Mouse (Mus musculus) embryonic facial prominence, embryonic 14.5 days (tissue): ENCODE measurements at regions not wholly inside any gene's neighbourhood (a gene's known extent, or its start where the extent isn't known, plus 50 kb on each side); places are given as distances from the start of the nearest gene placed in this dataset.

ENCODE experiments used
- ATAC-seq: fragments of 200-750 bp; cut with Nextera tagmentation; 2 replicates; pipeline ENCODE4 v1.8.0; 2017; ENCODE audit warnings: low read depth, moderate number of reproducible peaks, moderate TSS enrichment
- DNase-seq: peaks from one replicate; pipeline ENCODE4 v3.0.0-alpha.2; 2015; ENCODE audit warnings: low spot score
- H3K27ac ChIP-seq: fragments of 300-500 bp; sonication (generic); replicated peaks from 2 replicates; pipeline ENCODE4 v1.5.1; 2014; ENCODE audit warnings: low read depth, mild to moderate bottlenecking, low read length, moderate library complexity
- H3K27me3 ChIP-seq: fragments of 300-500 bp; sonication (generic); replicated peaks from 2 replicates; pipeline ENCODE4 v1.6.1; 2014; ENCODE audit warnings: low read length; ENCODE audit not compliant: control insufficient read depth, insufficient read depth
- H3K36me3 ChIP-seq: fragments of 300-500 bp; sonication (generic); 2 replicates; pipeline ENCODE4 v1.6.1; 2014; ENCODE audit warnings: low read length, mixed read lengths; ENCODE audit not compliant: control insufficient read depth, insufficient read depth
- H3K4me1 ChIP-seq: fragments of 300-500 bp; sonication (generic); 2 replicates; pipeline ENCODE4 v1.6.1; 2014; ENCODE audit warnings: antibody characterized with exemption, low read length; ENCODE audit not compliant: control insufficient read depth, insufficient read depth
- H3K4me2 ChIP-seq: fragments of 300-500 bp; sonication (generic); 2 replicates; pipeline ENCODE4 v1.6.1; 2014; ENCODE audit warnings: low read depth, mild to moderate bottlenecking, low read length, moderate library complexity, mixed read lengths
- H3K4me3 ChIP-seq: fragments of 300-500 bp; sonication (generic); 2 replicates; pipeline ENCODE4 v1.5.1; 2014; ENCODE audit warnings: low read depth, mild to moderate bottlenecking, low read length
- H3K9ac ChIP-seq: fragments of 300-500 bp; sonication (generic); 2 replicates; pipeline ENCODE4 v1.6.1; 2014; ENCODE audit warnings: low read depth, mild to moderate bottlenecking, low read length, moderate library complexity, mixed read lengths
- H3K9me3 ChIP-seq: fragments of 300-500 bp; sonication (generic); 2 replicates; pipeline ENCODE4 v1.6.1; 2016; ENCODE audit warnings: low read length; ENCODE audit not compliant: control insufficient read depth
- WGBS: fragments of 180-500 bp; shearing (Covaris S2); extraction: QIAGEN DNeasy Blood & Tissue Kit; methylation state at CpG from one replicate; pipeline ENCODE4 v1.1.7; 2014; 5-methylcytosine and 5-hydroxymethylcytosine counted together

DNA sequence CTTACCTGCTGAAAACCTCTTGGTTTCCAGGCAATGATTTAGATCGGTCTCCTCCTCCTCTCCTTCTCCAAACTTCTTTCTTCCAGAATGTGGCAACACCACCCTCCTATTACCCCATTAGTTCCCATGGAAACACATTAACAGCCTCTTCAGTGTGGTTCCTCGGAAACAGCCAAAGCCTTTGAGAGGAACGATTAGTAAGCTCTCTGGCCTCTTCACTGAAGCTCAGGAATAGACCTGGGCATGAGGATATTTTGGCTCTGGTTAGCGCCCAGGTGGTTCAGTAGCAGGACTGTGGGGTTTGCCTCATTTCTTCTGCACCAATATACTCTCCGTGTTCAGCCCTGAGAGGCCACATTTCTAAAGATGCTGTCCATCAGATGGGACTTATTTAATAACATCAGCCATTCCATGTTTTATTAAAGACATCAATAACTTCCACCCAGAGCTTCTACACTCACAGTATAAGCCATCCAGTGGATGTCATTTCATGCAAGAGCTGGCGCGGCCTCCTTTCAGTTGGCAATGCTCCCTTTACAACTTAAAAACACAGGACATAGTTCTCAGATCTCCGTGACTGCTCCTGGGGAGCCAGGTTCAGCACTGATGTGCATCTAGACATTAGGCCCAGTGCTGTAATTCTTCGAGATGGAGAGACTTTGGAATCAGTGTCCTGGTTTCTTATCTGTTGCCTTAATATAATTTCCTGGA, 52.9 kb upstream of the Tcl1b2 start:
- H3K4me1 ChIP-seq, result peaks cover 4% of the 10 kb centered on the region; the same call in 1 of the 2 replicates
- no peaks in the 10 kb centered on the region for H3K27me3 ChIP-seq
- DNase-seq, result peak; percentile 17
- H3K9me3 ChIP-seq, result no peaks in the 10 kb centered on the region
- no peaks in the 10 kb centered on the region for H3K36me3 ChIP-seq
- no peak for ATAC-seq
- peak overlapping the region; percentile 59; the same call in 1 of the 2 replicates for H3K27ac ChIP-seq
- no peak overlapping the region for H3K4me2 ChIP-seq
- no peak overlapping the region for H3K4me3 ChIP-seq
- no peak overlapping the region for H3K9ac ChIP-seq
- 52% methylated on average over 9 of the region's 9 CpGs for WGBS

DNA sequence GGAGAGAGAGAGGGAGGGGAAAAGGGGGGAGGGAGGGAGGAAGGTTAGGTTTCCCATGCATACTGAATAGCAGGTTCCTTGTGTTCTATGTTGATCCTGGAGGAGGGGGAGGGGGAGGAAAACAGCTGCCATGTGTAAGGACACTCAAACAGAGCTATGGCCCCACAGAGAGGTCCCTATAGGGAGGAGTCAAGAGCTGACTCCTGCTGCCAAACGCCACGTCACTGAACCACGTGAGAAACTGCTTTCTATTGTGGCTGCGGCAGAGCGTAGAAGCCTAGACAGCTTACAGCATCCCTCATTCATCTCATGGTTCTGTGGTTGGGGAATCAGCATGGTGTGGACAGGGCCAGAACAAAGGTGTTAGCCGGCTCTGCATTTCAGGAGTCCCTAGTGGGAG, 52.3 kb upstream of the Tcl1b2 start:
- no peaks in the 10 kb centered on the region for H3K36me3 ChIP-seq
- H3K9me3 ChIP-seq, result no peaks in the 10 kb centered on the region
- no peaks in the 10 kb centered on the region for H3K27me3 ChIP-seq
- DNase-seq (peak; percentile 87), ATAC-seq (peak; percentile 84)
- peak overlapping the region; percentile 59 for H3K27ac ChIP-seq
- 32% methylated on average over 6 of the region's 6 CpGs for WGBS
- H3K4me3 ChIP-seq, result no peak overlapping the region
- peaks cover 4% of the 10 kb centered on the region; the same call in 1 of the 2 replicates for H3K4me1 ChIP-seq
- H3K9ac ChIP-seq, result no peak overlapping the region
- no peak overlapping the region for H3K4me2 ChIP-seq
